Mouse (Mus musculus) heart, adult 2 months (tissue): ENCODE results near the gene Setdb1.

ENCODE experiments used
- CTCF ChIP-seq: fragments of 200-600 bp; IDR thresholded peaks from 2 replicates; pipeline ENCODE4 v1.8.1; 2022; ENCODE audit warnings: antibody characterized with exemption, mild to moderate bottlenecking, moderate library complexity
- POLR2A ChIP-seq: fragments of 200-500 bp; IDR thresholded peaks from 2 replicates; pipeline ENCODE4 v1.6.1; 2011; ENCODE audit warnings: mild to moderate bottlenecking, low read depth, low read length, control low read depth; ENCODE audit not compliant: insufficient read depth

GRCm38 (mm10) chr3:95314075-95314474, 42.9 kb downstream of the Setdb1 start:
- TF ChIP-seq CTCF, result no peak
- TF ChIP-seq POLR2A, result no peak
